Mouse (Mus musculus): ENCODE data around the gene B4galt3.

The B4galt3 gene

DNA sequence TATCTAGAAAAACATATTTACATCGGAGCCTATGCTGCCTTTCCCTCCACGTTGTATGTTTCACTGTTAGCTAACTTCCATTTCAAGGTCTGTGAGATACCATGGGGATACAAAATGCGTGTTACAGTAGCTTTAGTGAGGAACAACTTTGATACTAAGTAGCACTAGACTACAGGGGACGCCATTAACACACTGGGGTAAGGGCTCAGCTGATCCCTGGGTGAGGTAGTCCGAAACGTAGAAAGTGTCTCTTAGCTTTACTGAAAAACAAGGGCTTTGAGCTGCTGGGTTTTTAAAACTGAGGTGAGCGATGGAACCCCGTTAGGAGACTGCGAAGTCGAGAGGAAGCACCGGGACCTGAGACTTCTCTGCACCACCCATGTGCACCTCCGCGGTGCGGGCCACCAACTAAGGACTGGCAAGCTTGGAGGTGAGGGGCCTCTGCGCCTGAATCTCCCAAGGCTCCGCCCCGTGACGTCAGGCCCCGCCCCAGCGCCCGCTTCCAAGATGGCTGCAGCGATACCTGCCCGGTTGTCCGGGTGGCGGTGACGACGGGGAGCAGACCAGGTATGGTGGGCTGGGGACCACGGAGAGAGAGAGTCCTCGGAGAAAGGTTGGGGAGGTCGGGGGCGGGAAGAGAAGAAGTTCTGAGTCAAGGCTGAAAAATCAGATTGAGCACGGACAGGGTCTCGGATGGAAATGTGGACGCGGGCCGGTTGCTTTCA lies at the start of gene B4galt3:
Gene B4galt3, plus strand, starts transcription at position 481 of the 725 bp plus-strand sequence.
- DNase-seq: peak; percentile 96 to 97

- DNase-seq: peak; percentile 79 to 86
Observed at GRCm38 (mm10) chr1:171220871-171221270, 49.3 kb upstream of the B4galt3 start.

DNA sequence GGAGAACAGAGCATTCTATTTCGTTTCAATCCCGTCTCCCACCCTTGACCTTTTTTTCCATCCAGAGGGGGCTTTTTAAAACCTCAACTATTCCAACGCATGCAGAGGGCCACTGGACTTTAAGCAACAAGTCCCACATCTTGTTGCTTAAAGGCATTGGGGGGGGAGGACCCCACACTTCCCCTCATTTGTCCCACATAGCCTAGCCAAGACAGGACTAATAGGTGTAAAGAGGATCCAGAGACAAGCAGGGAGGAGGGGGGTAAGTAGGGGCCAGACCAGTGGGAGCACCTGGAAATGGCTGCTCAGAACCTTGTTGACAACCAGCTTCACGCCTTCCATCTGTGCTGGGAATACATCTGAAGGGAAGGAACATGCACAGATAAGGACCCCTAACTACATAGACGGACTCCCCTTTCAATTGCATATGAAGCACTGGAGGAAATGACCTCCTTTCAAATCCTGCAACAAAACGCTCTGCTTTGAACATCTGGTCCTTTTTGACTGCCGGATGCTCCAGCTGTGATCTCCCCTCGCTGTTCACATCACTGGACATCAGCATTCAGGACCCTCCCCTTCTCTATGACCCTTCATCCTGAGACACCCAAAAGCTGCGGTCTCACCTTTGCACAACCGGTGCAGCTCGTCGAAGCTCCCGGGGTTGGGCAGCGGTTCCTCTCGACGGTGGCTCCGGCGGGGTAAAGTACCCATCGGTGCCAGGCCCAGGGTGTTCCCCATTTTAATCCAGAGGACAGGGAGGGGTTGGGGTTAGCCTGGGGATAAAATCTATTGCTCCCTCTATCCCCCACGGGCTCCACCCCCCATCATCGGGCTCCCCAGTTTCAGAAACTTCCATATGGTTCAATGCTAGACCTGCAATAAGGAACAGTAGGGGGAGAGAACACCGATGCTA lies 48.6 kb upstream of the B4galt3 start:
- no peak for DNase-seq

- peak; percentile 98 for DNase-seq
Observed at GRCm38 (mm10) chr1:171222238-171223155, 47.6 kb upstream of the B4galt3 start, which contains the start of gene Tomm40l. Gene Tomm40l, minus strand, starts transcription at chr1:171222514.

GRCm38 (mm10) chr1:171223168-171223567 lies 47.0 kb upstream of the B4galt3 start:
- no peak for DNase-seq

GRCm38 (mm10) chr1:171223796-171224195 lies 46.3 kb upstream of the B4galt3 start:
- DNase-seq: peak; percentile 69 to 72

DNA sequence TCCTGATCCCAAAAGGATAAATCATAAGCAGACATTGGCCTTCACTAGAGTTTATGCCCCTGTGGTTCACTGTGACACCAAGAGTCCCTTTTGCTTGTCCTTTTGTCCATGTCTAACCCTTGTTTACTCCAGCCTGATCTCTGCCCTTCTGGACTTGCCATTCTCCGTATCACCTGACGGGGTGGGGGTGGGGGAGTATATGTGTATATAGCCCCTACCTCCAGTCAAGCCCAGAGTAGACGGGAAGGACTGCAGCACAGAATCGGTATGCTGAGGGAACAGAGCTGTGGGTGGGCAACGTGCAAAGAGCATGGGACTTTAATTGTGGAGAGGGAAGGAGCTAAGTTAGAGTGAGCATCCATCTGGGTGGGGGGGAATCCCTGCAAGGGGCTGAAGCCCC lies 45.3 kb upstream of the B4galt3 start, which contains the start of gene Apoa2:
Gene Apoa2, plus strand, starts transcription at position 198 of the 400 bp plus-strand sequence.
- DNase-seq: no peak

GRCm38 (mm10) chr1:171226780-171227179 lies 43.3 kb upstream of the B4galt3 start:
- no peak for DNase-seq

- DNase-seq: no peak
Observed at GRCm38 (mm10) chr1:171227879-171228278, 42.2 kb upstream of the B4galt3 start.

DNA sequence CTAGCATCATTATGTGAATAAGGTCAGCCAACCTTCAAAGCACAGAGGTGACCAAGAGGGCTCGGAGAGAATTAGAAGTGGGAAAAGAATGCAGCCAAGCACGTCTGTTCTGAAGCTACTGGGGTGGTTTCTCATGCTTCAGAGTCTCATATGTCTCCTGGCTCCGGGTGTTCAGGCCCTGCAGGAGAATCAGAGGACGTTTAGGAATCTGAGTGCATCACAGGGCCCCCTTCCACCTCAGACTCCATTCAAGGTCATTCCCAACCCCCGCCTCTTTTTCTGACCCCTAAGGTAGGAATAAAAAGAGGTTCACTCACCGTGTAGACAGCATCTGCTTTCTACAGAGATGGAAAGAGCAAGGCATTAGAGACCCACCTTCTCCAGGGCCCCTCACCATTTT lies 40.4 kb upstream of the B4galt3 start:
- DNase-seq: no peak

DNA sequence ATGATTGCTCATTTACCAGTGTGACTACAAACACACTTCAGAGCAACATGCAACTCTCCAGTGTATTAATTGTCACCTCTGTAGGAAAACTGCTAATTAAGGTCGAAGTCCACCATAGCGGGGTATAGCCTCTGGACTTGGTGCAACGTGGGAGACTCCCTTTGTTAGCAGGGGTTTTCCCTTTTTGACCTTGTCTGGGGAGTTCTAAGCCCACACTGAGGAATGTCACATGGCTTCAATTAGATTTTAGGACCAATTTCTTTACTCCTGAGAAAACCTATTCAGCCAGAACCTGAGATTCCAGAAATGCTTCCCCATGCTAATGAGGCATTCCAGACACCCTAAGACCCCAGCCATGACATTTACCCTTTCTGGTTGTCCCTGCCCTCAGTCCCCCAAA lies 39.9 kb upstream of the B4galt3 start:
- DNase-seq: no peak

- DNase-seq: no peak
Observed at GRCm38 (mm10) chr1:171231844-171232243, 38.3 kb upstream of the B4galt3 start.

GRCm38 (mm10) chr1:171232348-171232747 lies 37.8 kb upstream of the B4galt3 start:
- DNase-seq: no peak

DNA sequence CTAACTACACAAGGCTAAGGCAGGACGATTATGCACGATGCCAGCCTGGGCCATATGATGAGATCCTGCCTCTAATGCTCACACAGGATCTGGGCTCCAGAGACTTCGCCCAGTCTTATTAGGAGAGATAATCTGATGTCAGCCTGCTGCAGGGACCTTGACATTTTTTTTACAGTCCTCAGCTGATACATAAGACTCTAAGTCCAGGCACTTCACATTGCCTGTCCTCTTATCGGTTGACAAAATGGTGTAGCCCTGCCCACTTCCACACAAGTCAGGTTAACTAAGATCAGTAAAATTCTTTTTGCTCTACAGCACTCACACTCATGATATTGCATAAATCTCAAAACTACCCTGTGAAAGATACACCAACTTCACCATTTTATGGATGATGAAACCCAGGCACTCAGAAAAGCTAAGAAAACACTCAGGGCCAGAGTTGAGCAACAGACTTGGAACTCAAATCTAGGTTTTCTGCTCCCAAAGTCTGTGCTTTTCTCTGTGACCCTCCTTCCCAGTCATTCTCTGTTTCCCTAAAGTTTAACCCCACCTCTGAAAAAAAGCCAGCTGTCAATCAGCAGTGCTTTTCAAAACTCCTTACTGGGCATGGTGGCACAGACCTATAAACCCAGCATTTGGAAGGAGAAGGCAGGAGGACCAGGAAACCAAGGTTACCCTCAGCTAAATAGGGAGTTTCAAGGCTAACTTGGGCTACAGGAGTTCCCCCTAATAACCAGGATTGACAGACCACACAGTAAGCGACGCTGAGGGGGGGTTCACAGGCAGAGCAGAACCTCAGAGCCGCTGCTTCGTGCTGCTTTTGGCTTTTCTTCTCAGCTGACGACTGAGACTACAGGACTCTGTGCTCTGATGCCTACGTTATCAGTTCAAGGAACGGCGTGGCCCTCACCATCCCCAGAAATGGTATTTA lies 37.1 kb upstream of the B4galt3 start:
- peak; percentile 55 to 76 for DNase-seq

DNA sequence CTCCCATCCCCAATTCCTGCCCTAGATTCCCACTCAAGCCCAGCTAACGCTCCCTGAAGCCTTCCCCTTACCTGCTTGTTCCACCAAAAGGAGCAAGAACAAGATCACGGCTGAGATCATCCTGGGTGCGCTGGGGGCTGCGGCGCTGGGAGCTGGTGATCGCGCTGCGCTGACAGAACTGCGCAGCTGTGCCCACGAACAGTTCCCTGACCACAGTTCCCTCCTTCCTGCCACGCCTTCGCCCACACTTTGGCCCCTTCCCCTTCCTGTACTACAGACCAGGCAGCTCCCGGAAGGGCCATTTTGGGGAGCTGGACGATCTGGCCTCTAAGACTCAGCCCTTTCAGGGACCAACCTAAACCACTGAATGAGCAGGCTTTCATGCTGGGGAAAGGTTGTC lies 36.0 kb upstream of the B4galt3 start, which contains the start of gene Fcer1g:
Gene Fcer1g, minus strand, starts transcription at position 240 of the 400 bp plus-strand sequence.
- DNase-seq: peak in 1 of 2 experiments; percentile 70

GRCm38 (mm10) chr1:171234538-171234937 lies 35.6 kb upstream of the B4galt3 start:
- no peak for DNase-seq

DNA sequence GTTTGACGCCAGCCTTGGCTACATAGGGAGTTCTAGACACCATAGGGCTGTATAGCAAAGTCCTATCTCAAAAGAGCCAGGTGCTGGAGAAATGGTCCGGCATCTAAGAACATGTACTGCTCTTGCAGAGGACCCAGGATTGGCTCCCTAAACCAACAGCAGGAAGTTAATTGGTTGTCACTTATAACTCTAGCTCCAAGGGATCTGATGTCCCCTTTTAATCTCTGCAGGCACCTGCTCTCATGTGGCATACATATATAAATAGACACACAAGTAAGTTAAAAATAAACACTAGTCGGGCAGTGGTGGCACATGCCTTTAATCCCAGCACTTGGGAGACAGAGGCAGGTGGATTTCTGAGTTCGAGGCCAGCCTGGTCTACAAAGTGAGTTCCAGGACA lies 34.3 kb upstream of the B4galt3 start:
- no peak for DNase-seq

- DNase-seq: no peak
Observed at GRCm38 (mm10) chr1:171237438-171237837, 32.7 kb upstream of the B4galt3 start.

GRCm38 (mm10) chr1:171238463-171238862 lies 31.7 kb upstream of the B4galt3 start:
- peak; percentile 68 to 73 for DNase-seq

DNA sequence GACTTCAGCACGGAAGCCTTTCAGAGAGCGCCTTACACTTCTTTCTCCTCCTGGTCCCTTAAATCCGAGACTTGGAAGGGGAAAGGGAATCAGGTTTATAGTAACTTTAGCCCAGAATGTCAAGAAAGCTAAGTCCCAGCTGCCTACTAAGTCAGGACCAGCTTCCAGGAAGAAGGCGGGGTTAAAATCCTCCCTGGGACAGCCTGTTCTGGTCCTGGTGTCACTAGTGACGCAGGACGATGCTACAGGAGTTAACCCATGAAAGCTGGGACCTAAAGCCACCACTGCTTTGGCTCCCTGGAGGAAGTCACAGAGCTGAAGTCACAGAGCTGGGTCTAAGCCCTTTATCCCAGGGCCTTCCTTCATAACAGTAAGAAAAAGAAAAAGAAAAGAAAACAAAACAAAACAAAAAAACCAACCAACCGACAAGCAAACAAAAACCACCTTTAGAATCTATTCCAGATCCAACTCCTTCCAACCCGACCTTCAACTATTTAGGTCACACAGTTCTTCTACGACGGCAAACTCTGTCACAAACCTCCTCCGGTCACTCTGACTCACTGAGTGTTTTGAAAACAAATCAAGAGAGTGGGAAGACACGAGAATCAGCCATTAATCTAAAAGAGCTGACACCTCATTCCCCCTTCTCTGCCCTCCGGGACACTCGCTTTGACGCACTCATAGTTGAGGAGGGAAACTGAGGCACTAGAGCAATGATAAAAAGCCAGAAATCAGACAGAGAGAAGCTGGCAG lies 30.0 kb upstream of the B4galt3 start:
- DNase-seq: peak; percentile 35 to 65

Measured in lung, adult 18-20 months (tissue).